Mouse (Mus musculus) spleen, adult 2 months (tissue): ENCODE measurements around the gene Ndufv3.

Source experiments
- CTCF ChIP-seq: fragments of 200-500 bp; IDR thresholded peaks from 2 replicates; pipeline ENCODE4 v1.5.1; 2011; ENCODE audit warnings: mild to moderate bottlenecking, inconsistent platforms; ENCODE audit not compliant: insufficient read depth, insufficient read length, insufficient replicate concordance; ENCODE audit errors: extremely low read depth
- POLR2A ChIP-seq: fragments of 200-500 bp; IDR thresholded peaks from 2 replicates; pipeline ENCODE4 v1.6.1; 2011; ENCODE audit warnings: low read depth, low read length, inconsistent platforms

- no peak for TF ChIP-seq CTCF
- TF ChIP-seq POLR2A = no peak
Observed at GRCm38 (mm10) chr17:31497726-31498125, 22.2 kb upstream of the Ndufv3 start.
